Mouse (Mus musculus): ENCODE measurements around the gene Mcm3ap.

DNA sequence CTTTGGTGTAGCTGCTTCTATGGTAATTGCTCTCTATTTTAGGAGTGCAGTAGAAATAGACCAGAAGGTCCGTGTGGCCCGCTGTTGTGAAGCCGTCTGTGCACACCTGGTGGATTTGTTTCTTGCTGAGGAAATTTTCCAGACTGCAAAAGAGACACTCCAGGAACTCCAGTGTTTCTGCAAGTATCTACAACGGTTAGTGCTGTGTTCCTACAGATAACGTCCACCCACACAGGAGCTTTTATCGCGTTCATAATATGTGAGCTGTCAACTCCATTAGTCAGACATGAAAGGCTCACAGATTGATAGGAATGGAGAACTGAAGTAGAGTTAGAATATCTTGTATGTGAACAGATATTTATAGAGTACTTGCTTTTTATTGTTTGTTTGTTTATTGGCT, 27.6 kb downstream of the Mcm3ap start:
- TF ChIP-seq CTCF (IDR thresholded peaks at IDR 0.05; ENCODE audit: low read depth, low read length) = no peak
- no peak for TF ChIP-seq POLR2A (IDR thresholded peaks at IDR 0.05; ENCODE audit: extremely low read depth, insufficient read depth, low read length)
